Mouse (Mus musculus): ENCODE data around the gene Coa6. TPM values are rescaled to one million over a fixed set of nuclear protein-coding genes. Genes with fewer than 3 reads are reported as not detected.

Gene Coa6
- polyA plus RNA-seq (2012; rRNA removed) = 50.2 and 60.6 TPM in 2 replicates

- under 1% methylated on average over 61 of the region's 61 CpGs for WGBS
- Histone ChIP-seq H3K4me3 (ENCODE audit: low read depth, low read length) (peak within 1 kb of the TSS; percentile 78), H3K27me3 (ENCODE audit: control insufficient read depth, insufficient read depth, low read length) (no peaks in the 10 kb centered on the region), H3K4me1 (ENCODE audit: control insufficient read depth, insufficient read depth, insufficient read length, low read length) (peaks cover 6% of the 10 kb centered on the region; the same call in 1 of the 2 replicates), H3K27ac (ENCODE audit: insufficient read depth, low read depth, low read length) (peak within 1 kb of the TSS; percentile 63), H3K36me3 (ENCODE audit: control insufficient read depth, insufficient read depth, low read length) (peaks cover 14% of the 10 kb centered on the region)
- TF ChIP-seq CTCF (IDR thresholded peaks at IDR 0.05; ENCODE audit: extremely low read depth, insufficient read length, insufficient replicate concordance, low read depth, low read length) (no peak), POLR2A (IDR thresholded peaks at IDR 0.05; ENCODE audit: low read depth, low read length) (peak; percentile 83)
Measured at GRCm38 (mm10) chr8:126422174-126422919, at the start of gene Coa6. Coa6 (plus strand) TSS chr8:126422515.

- Histone ChIP-seq H3K4me1 (ENCODE audit: control insufficient read depth, insufficient read depth, insufficient read length, low read length) (no peaks in the 10 kb centered on the region), H3K4me3 (ENCODE audit: low read depth, low read length) (no peak overlapping the region), H3K27me3 (ENCODE audit: control insufficient read depth, insufficient read depth, low read length) (no peaks in the 10 kb centered on the region), H3K36me3 (ENCODE audit: control insufficient read depth, insufficient read depth, low read length) (no peaks in the 10 kb centered on the region), H3K27ac (ENCODE audit: insufficient read depth, low read depth, low read length) (no peak overlapping the region)
- no peak for TF ChIP-seq POLR2A (IDR thresholded peaks at IDR 0.05; ENCODE audit: low read depth, low read length)
- no peak for TF ChIP-seq CTCF (IDR thresholded peaks at IDR 0.05; ENCODE audit: extremely low read depth, insufficient read length, insufficient replicate concordance, low read depth, low read length)
- WGBS = 79% methylated on average over 6 of the region's 6 CpGs
Measured at GRCm38 (mm10) chr8:126379580-126379979, 42.7 kb upstream of the Coa6 start.

DNA sequence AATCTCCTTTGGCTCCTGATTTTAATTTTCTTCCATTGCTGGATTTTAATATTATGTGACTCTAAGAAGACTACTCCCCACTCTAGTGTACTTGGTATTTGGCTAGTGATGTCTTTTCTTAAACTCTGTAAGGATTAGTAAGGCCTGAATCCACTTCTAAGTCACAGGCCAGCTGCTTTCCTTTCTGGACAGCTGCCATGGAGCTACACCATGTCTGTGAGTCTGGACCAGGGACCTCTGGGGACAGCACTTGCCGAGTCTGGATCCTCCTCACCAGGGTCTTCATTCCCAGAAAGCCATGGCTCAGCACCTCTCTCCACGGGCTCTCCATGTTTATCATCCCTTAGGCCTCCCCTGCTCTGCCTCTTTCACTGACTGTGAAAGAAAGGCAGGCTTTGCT, 42.2 kb upstream of the Coa6 start:
- H3K4me1 ChIP-seq (ENCODE audit: control insufficient read depth, insufficient read depth, insufficient read length, low read length) = no peaks in the 10 kb centered on the region
- no peak for TF ChIP-seq POLR2A (IDR thresholded peaks at IDR 0.05; ENCODE audit: low read depth, low read length)
- TF ChIP-seq CTCF (IDR thresholded peaks at IDR 0.05; ENCODE audit: extremely low read depth, insufficient read length, insufficient replicate concordance, low read depth, low read length) = no peak
- no peaks in the 10 kb centered on the region for H3K36me3 ChIP-seq (ENCODE audit: control insufficient read depth, insufficient read depth, low read length)
- H3K27me3 ChIP-seq (ENCODE audit: control insufficient read depth, insufficient read depth, low read length) = no peaks in the 10 kb centered on the region
- H3K4me3 ChIP-seq (ENCODE audit: low read depth, low read length) = no peak overlapping the region
- no peak overlapping the region for H3K27ac ChIP-seq (ENCODE audit: insufficient read depth, low read depth, low read length)
- 27% methylated on average over 2 of the region's 2 CpGs for WGBS

GRCm38 (mm10) chr8:126381299-126381698, 41.0 kb upstream of the Coa6 start:
- no peak overlapping the region for H3K4me3 ChIP-seq (ENCODE audit: low read depth, low read length)
- H3K27ac ChIP-seq (ENCODE audit: insufficient read depth, low read depth, low read length) = no peak overlapping the region
- H3K4me1 ChIP-seq (ENCODE audit: control insufficient read depth, insufficient read depth, insufficient read length, low read length) = no peaks in the 10 kb centered on the region
- TF ChIP-seq POLR2A (IDR thresholded peaks at IDR 0.05; ENCODE audit: low read depth, low read length) (no peak), CTCF (IDR thresholded peaks at IDR 0.05; ENCODE audit: extremely low read depth, insufficient read length, insufficient replicate concordance, low read depth, low read length) (no peak)
- 62% methylated on average over 7 of the region's 7 CpGs for WGBS
- H3K36me3 ChIP-seq (ENCODE audit: control insufficient read depth, insufficient read depth, low read length) = no peaks in the 10 kb centered on the region
- no peaks in the 10 kb centered on the region for H3K27me3 ChIP-seq (ENCODE audit: control insufficient read depth, insufficient read depth, low read length)

DNA sequence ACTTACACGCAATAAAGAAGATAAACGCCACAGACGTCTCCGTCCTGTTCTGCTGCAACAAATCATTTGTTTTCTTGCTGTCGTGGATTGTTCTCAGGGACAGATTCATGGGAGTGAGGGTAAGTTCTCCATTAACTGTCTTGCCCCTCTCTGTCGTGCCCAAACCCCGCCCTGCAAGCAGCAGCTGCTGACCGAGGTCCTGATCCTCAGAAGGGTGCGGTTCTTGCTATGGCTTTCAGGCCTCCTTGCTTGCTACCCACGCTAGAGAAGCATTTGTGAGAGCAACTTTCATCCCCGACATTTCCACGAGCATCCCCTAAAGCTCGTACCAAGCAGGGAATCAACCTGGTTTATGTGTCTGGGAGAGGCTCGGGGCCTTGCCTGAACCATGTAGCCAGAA, 40.1 kb upstream of the Coa6 start:
- Histone ChIP-seq H3K4me3 (ENCODE audit: low read depth, low read length) (no peak overlapping the region), H3K27me3 (ENCODE audit: control insufficient read depth, insufficient read depth, low read length) (no peaks in the 10 kb centered on the region), H3K36me3 (ENCODE audit: control insufficient read depth, insufficient read depth, low read length) (no peaks in the 10 kb centered on the region), H3K27ac (ENCODE audit: insufficient read depth, low read depth, low read length) (no peak overlapping the region), H3K4me1 (ENCODE audit: control insufficient read depth, insufficient read depth, insufficient read length, low read length) (no peaks in the 10 kb centered on the region)
- 30% methylated on average over 14 of the region's 14 CpGs for WGBS
- TF ChIP-seq POLR2A (IDR thresholded peaks at IDR 0.05; ENCODE audit: low read depth, low read length) = no peak
- TF ChIP-seq CTCF (IDR thresholded peaks at IDR 0.05; ENCODE audit: extremely low read depth, insufficient read length, insufficient replicate concordance, low read depth, low read length) = no peak

DNA sequence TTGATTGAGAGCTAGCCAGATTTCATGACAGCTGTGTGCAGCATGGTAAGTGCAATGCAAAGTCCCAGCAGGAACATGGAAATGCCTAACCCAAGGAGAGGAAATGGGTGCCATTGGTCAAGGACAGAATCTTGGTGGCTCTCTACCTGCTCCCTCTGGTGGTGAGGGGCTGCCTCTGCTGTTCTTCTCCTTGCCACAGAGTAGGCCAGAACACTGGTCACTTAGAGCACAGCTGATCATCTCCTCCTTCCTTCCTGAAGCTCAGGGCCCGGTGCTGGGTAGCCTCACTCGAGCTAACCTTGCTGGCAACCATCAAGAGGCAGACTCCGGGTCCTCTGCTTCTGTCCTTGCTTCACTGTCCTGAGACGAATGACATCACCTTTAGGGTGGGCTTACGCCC, 39.6 kb upstream of the Coa6 start:
- H3K27ac ChIP-seq (ENCODE audit: insufficient read depth, low read depth, low read length) = no peak overlapping the region
- no peaks in the 10 kb centered on the region for H3K27me3 ChIP-seq (ENCODE audit: control insufficient read depth, insufficient read depth, low read length)
- H3K4me3 ChIP-seq (ENCODE audit: low read depth, low read length) = no peak overlapping the region
- H3K4me1 ChIP-seq (ENCODE audit: control insufficient read depth, insufficient read depth, insufficient read length, low read length) = no peaks in the 10 kb centered on the region
- H3K36me3 ChIP-seq (ENCODE audit: control insufficient read depth, insufficient read depth, low read length) = no peaks in the 10 kb centered on the region
- WGBS = 66% methylated on average over 5 of the region's 5 CpGs
- TF ChIP-seq POLR2A (IDR thresholded peaks at IDR 0.05; ENCODE audit: low read depth, low read length) = no peak
- peak; percentile 33; the same call in 1 of the 2 replicates for TF ChIP-seq CTCF (IDR thresholded peaks at IDR 0.05; ENCODE audit: extremely low read depth, insufficient read length, insufficient replicate concordance, low read depth, low read length)

GRCm38 (mm10) chr8:126387566-126387965, 34.7 kb upstream of the Coa6 start:
- TF ChIP-seq POLR2A (IDR thresholded peaks at IDR 0.05; ENCODE audit: low read depth, low read length) (no peak), CTCF (IDR thresholded peaks at IDR 0.05; ENCODE audit: extremely low read depth, insufficient read length, insufficient replicate concordance, low read depth, low read length) (no peak)
- Histone ChIP-seq H3K36me3 (ENCODE audit: control insufficient read depth, insufficient read depth, low read length) (no peaks in the 10 kb centered on the region), H3K27ac (ENCODE audit: insufficient read depth, low read depth, low read length) (no peak overlapping the region), H3K27me3 (ENCODE audit: control insufficient read depth, insufficient read depth, low read length) (no peaks in the 10 kb centered on the region), H3K4me1 (ENCODE audit: control insufficient read depth, insufficient read depth, insufficient read length, low read length) (no peaks in the 10 kb centered on the region), H3K4me3 (ENCODE audit: low read depth, low read length) (no peak overlapping the region)
- WGBS = 76% methylated on average over 4 of the region's 4 CpGs

Data from small intestine, adult 2 months (tissue).